Mouse (Mus musculus) gastrocnemius, adult 2 months (tissue): ENCODE measurements at regions not wholly inside any gene's neighbourhood (a gene's known extent, or its start where the extent isn't known, plus 50 kb on each side); places are given as distances from the start of the nearest gene placed in this dataset.

Experiments used
- DNase-seq: peaks from one replicate; pipeline ENCODE4 v3.0.0; 2022
- H3K27ac ChIP-seq: fragments of 200-600 bp; 2 replicates; pipeline ENCODE4 v1.8.1; 2022; ENCODE audit warnings: mild to moderate bottlenecking
- H3K4me3 ChIP-seq: fragments of 200-600 bp; 2 replicates; pipeline ENCODE4 v1.8.1; 2022; ENCODE audit warnings: mild to moderate bottlenecking, moderate library complexity
- CTCF ChIP-seq: fragments of 200-600 bp; IDR thresholded peaks from 2 replicates; pipeline ENCODE4 v1.8.1; 2022; ENCODE audit warnings: antibody characterized with exemption, mild to moderate bottlenecking, moderate library complexity
- intact Hi-C: fragments of 180-260 bp; cut with DNase I; formaldehyde crosslinking; loops from one replicate; pipeline ENCODE4 v1.15.1; 2025

- H3K4me3 ChIP-seq, result no peak overlapping the region
- DNase-seq, result no peak
- no peak overlapping the region for H3K27ac ChIP-seq
- TF ChIP-seq CTCF, result no peak
- intact Hi-C loops, result no loop called here
Observed at GRCm38 (mm10) chr1:89265771-89266170, 188.8 kb upstream of the Agap1 start.

GRCm38 (mm10) chr1:89268806-89269205 is 185.8 kb upstream of the Agap1 start:
- TF ChIP-seq CTCF, result no peak
- Histone ChIP-seq H3K27ac (no peak overlapping the region), H3K4me3 (no peak overlapping the region)
- intact Hi-C loops, result no loop called here
- no peak for DNase-seq

GRCm38 (mm10) chr1:89271743-89272142 is 182.9 kb upstream of the Agap1 start:
- H3K27ac ChIP-seq, result no peak overlapping the region
- TF ChIP-seq CTCF, result no peak
- intact Hi-C loops, result no loop called here
- DNase-seq, result no peak
- H3K4me3 ChIP-seq, result no peak overlapping the region

GRCm38 (mm10) chr1:89273021-89273420 is 181.6 kb upstream of the Agap1 start:
- no peak for TF ChIP-seq CTCF
- no peak for DNase-seq
- no peak overlapping the region for H3K27ac ChIP-seq
- intact Hi-C loops, result no loop called here
- H3K4me3 ChIP-seq, result no peak overlapping the region

GRCm38 (mm10) chr1:89273786-89274362 is 180.7 kb upstream of the Agap1 start:
- Histone ChIP-seq H3K27ac (no peak overlapping the region), H3K4me3 (no peak overlapping the region)
- TF ChIP-seq CTCF, result no peak
- DNase-seq, result no peak
- intact Hi-C loops, result no loop called here

- no peak for TF ChIP-seq CTCF
- peak; percentile 43 for DNase-seq
- H3K27ac ChIP-seq, result no peak overlapping the region
- no peak overlapping the region for H3K4me3 ChIP-seq
- intact Hi-C loops, result no loop called here
Observed at GRCm38 (mm10) chr1:89279382-89279781, 175.2 kb upstream of the Agap1 start.

GRCm38 (mm10) chr1:89281107-89281655 is 173.4 kb upstream of the Agap1 start:
- DNase-seq, result no peak
- Histone ChIP-seq H3K4me3 (no peak overlapping the region), H3K27ac (no peak overlapping the region)
- no peak for TF ChIP-seq CTCF
- intact Hi-C loops, result no loop called here

GRCm38 (mm10) chr1:89285041-89285440 is 169.6 kb upstream of the Agap1 start:
- Histone ChIP-seq H3K27ac (no peak overlapping the region), H3K4me3 (no peak overlapping the region)
- no peak for DNase-seq
- intact Hi-C loops, result no loop called here
- TF ChIP-seq CTCF, result no peak

GRCm38 (mm10) chr1:89287136-89287795 is 167.3 kb upstream of the Agap1 start:
- no peak for DNase-seq
- intact Hi-C loops, result no loop called here
- no peak for TF ChIP-seq CTCF
- H3K27ac ChIP-seq, result no peak overlapping the region
- H3K4me3 ChIP-seq, result no peak overlapping the region

GRCm38 (mm10) chr1:89288001-89288400 is 166.6 kb upstream of the Agap1 start:
- Histone ChIP-seq H3K4me3 (no peak overlapping the region), H3K27ac (no peak overlapping the region)
- no peak for TF ChIP-seq CTCF
- intact Hi-C loops, result no loop called here
- no peak for DNase-seq

- Histone ChIP-seq H3K27ac (no peak overlapping the region), H3K4me3 (no peak overlapping the region)
- no peak for DNase-seq
- TF ChIP-seq CTCF, result no peak
- intact Hi-C loops, result no loop called here
Observed at GRCm38 (mm10) chr1:89288921-89289320, 165.7 kb upstream of the Agap1 start.

- intact Hi-C loops, result no loop called here
Observed at GRCm38 (mm10) chr1:89296691-89297090, 157.9 kb upstream of the Agap1 start.

GRCm38 (mm10) chr1:89297766-89298165 is 156.8 kb upstream of the Agap1 start:
- Histone ChIP-seq H3K4me3 (no peak overlapping the region), H3K27ac (no peak overlapping the region)
- DNase-seq, result no peak
- intact Hi-C loops, result no loop called here
- TF ChIP-seq CTCF, result no peak

More at GRCm38 (mm10) chr1:89296691-89297090, 157.9 kb upstream of the Agap1 start:
- Histone ChIP-seq H3K27ac (no peak overlapping the region), H3K4me3 (no peak overlapping the region)
- DNase-seq, result no peak
- no peak for TF ChIP-seq CTCF

GRCm38 (mm10) chr1:89301151-89301550 is 153.5 kb upstream of the Agap1 start:
- Histone ChIP-seq H3K4me3 (no peak overlapping the region), H3K27ac (no peak overlapping the region)
- TF ChIP-seq CTCF, result no peak
- no peak for DNase-seq
- intact Hi-C loops, result no loop called here
